Mouse (Mus musculus) lung, adult 18-20 months (tissue): Measurements from ENCODE around the gene Dus3l.

Source experiments
- DNase-seq, 2 experiments: peaks; one replicate each; pipeline ENCODE4 v3.0.0; 2022; ENCODE audit warnings: mixed read lengths in 2 of 2

Dus3l gene

GRCm38 (mm10) chr17:56764474-56765354, at the start of gene Dus3l:
TSS of gene Dus3l (plus strand) at chr17:56764757.
- peak; percentile 92 to 95 for DNase-seq

DNA sequence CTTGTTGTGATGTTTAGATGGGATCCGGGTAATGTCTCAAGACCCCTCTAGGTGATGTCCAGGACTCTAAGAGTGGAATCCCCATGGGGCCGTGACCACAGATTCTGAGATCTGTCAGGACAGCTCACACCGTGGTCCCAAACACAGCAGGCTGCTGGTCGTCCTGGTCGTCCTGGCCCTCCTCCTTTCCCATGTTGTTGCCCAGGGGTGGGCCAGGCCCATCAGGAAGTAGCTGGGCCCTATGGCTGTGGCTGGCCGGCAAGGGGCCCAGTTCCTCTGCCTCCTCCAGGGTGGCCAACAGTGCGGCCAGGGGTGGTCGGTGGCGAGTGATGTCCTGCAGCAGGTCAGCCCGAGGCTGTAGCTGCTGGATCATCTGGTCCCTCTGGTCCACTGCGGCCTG, 49.2 kb upstream of the Dus3l start:
- no peak for DNase-seq

DNA sequence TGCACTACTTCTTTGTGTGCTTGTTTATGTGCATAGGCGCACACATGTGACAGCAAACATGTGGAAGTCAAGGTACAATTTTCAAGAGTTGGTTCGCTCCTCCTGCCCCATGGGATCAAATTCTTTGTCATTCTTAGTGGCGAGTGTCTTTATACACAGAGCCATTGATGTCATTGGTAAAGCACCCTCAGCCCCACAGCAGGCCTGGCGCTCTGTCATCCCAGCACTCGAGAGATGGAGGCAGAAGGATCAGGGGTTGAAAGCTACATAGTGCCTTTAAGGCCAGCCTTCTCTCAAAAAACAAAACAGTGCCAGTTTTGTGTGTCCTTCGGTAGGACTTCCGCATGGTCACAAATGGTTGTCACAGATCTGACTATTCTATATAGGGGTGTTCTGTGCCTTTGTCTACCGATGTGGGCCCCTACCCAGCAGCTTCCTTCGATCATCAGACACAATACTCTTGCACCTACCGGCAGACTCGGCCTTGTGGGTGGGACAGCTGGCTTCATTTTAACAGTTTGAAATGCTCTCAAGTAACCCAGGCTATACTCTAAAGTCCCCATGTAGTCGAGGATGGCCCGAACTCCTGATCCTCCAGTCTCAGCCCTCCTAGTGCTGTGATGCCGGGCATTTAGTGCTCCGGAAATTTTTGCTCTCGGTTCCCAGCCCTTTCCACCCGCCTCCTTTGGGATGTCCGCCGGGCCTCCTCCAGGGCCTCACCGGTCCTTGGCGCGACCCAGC, 48.5 kb upstream of the Dus3l start:
- DNase-seq: no peak

GRCm38 (mm10) chr17:56716655-56717362, 47.7 kb upstream of the Dus3l start:
- DNase-seq: peak; percentile 98

DNA sequence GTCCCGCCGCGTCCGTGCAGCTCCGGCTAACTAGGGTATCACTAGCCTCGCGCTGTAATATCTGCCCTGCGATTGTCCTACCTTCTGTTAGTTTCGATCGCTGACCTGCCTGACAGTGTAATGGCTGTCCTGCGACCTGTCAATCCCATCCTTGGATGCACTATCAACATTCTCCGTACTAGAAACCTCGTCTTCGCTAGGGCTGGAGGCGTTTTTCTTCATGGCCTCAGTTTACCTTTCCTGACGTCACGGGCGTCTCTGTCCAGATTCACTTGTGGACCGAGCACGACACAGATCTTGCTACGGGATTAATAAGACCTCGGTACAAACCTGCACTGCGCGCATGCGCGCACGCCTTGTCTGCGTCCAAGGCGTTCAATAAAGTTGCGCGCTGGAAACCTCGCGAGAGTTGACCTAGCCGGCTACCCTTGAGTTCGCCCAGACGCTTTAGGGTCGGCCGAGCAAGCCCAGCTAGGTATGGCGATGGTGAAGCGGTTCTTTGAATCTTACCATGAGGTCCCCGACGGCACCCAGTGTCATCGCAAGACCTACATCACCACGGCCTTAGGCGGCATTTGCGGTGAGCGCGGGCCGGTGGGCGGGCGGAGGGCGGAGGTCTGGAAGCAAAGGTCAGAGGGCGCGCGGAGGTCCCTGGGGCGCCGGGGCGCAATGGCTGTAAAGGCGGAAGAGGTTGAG, 47.0 kb upstream of the Dus3l start, which contains the start of the genes Ndufa11 and Vmac:
Ndufa11 (plus strand) TSS at position 405 of the 696 bp plus-strand sequence.
Vmac (minus strand) TSS at position 660 of the 696 bp plus-strand sequence.
- peak; percentile 93 to 96 for DNase-seq

DNA sequence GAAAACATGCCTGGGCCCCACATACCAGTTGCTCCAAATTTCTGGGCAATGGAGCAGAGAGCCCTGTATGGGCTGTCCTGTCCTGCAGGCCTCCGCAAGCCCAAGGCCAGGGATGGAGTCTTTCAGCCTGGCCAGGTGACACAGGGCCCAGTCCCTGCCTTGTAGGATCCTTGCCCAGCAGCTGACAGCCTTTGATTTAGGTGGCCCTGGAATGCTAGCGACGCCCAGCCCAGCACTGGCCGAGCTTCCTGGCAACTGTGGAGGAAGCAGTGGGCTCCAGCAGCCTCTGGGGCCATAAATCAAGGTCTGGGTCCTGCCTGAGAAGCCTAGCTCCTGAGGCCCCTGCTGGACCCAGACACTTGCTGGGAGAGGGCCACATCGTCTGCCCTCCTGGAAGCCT, 42.1 kb upstream of the Dus3l start:
- no peak for DNase-seq

DNA sequence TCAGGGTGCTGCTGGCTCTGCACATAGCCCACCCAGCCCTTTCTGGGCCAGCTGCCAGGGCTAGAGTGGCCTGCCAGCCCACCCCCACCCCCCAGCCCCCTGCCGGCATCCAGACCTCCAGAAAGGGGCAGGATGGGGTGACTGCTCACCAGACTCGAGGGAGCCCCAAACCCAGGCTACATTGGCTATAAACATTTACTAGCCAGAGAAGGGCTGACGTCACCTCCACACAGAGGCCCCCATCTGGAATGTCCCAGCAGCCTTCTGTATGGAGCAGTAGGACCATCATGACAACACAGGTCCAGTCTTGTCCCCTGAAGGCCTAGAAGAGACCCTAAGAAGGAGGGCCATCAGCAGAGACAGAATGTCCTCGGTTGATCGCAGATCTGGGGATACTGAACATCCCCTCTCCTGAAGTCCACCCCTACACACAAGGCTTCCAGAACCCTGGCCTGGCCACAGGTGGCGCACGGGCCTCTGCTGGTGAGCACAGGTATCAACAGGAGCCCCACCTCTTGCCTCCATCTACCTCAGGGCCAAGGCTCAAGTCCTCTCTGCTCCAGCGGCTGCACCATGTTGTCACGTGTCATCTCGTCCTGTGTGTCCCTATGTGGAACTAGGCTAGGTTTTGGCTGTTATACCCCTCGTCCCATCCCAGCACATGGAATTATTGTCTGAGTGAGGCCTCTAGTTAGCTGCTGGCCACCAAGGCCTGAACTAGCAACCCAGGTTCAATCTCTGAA, 41.0 kb upstream of the Dus3l start:
- no peak for DNase-seq

DNA sequence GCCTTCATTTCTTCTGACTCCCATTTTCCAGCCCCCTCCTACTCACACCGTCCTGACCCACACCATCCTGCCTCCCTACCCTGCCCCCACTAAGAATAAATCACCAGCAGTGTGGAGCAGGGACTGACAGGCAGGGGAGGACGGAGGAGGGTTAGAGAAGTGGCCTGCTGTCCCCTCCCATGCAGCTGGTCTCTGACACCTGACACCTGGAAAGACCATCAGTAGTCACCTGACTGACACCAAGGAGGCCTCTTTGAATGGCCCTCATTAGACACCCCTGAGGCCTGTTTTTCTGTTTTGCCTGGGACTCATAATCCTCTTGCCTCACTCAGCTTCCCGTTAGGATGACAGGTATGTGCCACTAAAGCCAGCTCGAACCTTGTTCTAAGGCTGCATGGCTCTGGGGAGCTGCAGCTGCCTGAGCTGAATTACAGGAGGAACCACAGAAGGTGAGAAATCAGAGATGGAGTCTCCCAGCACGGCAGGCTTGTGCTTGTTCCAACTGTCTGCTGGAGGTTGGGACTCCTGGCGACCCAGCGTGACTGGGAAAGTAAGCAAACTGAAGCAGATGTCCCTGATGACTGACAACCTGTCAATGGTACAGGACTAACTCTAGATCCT, 37.4 kb upstream of the Dus3l start:
- DNase-seq: no peak

GRCm38 (mm10) chr17:56727659-56728058, 36.9 kb upstream of the Dus3l start:
- DNase-seq: no peak

- peak in 1 of 2 experiments; percentile 28 for DNase-seq
Measured at GRCm38 (mm10) chr17:56728117-56728516, 36.4 kb upstream of the Dus3l start.

- DNase-seq: no peak
Measured at GRCm38 (mm10) chr17:56729151-56729550, 35.4 kb upstream of the Dus3l start.

DNA sequence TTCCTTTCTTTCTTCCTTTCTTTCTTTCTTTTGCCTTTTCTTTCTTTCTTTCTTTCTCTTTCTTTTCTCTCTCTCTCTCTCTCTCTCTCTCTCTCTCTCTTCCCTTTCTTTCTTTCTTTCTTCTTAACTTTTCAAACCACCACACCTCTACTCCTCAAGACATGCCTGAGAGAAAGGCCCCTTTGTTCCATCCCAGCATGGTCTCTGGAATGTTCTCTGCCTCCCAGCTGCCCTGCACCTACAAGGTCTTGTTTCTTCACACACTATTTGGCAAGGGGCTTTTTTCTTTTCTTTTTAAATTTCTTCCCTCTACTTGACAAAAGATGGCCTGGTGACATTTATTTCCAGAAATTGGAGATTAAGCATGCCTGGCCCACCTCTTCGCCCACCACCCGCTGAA, 34.9 kb upstream of the Dus3l start:
- no peak for DNase-seq

- DNase-seq: no peak
Measured at GRCm38 (mm10) chr17:56736534-56736933, 28.0 kb upstream of the Dus3l start.

GRCm38 (mm10) chr17:56738221-56738620, 26.3 kb upstream of the Dus3l start:
- no peak for DNase-seq

- DNase-seq: no peak
Measured at GRCm38 (mm10) chr17:56740118-56740787, 24.3 kb upstream of the Dus3l start.

GRCm38 (mm10) chr17:56740788-56741160, 23.8 kb upstream of the Dus3l start:
- no peak for DNase-seq

- DNase-seq: no peak
Measured at GRCm38 (mm10) chr17:56744173-56744572, 20.4 kb upstream of the Dus3l start.

GRCm38 (mm10) chr17:56751404-56752072, 13.0 kb upstream of the Dus3l start:
- no peak for DNase-seq

- DNase-seq: no peak
Measured at GRCm38 (mm10) chr17:56753452-56753851, 11.1 kb upstream of the Dus3l start.
